Mouse (Mus musculus): ENCODE measurements at regions not wholly inside any gene's neighbourhood (a gene's known extent, or its start where the extent isn't known, plus 50 kb on each side); places are given as distances from the start of the nearest gene placed in this dataset.

GRCm38 (mm10) chr9:32847361-32847760 lies 211.3 kb downstream of the Ets1 start:
- H3K9ac ChIP-seq, result no peak overlapping the region
- H3K27me3 ChIP-seq, result no peaks in the 10 kb centered on the region
- WGBS (ENCODE audit: insufficient replicate concordance), result 64% methylated on average over 2 of the region's 2 CpGs

GRCm38 (mm10) chr9:32852282-32852681 lies 216.3 kb downstream of the Ets1 start:
- Histone ChIP-seq H3K4me3 (replicated peaks) (no peak overlapping the region), H3K27ac (replicated peaks) (no peak overlapping the region), H3K4me1 (replicated peaks) (no peaks in the 10 kb centered on the region), H3K4me2 (no peak overlapping the region), H3K9ac (no peak overlapping the region), H3K36me3 (replicated peaks) (no peaks in the 10 kb centered on the region), H3K9me3 (replicated peaks) (no peaks in the 10 kb centered on the region), H3K27me3 (no peaks in the 10 kb centered on the region)
- ATAC-seq (ENCODE audit: insufficient read depth), result no peak
- 72% methylated on average over 3 of the region's 3 CpGs for WGBS (ENCODE audit: insufficient replicate concordance)

More at GRCm38 (mm10) chr9:32847361-32847760, 211.3 kb downstream of the Ets1 start:
- Histone ChIP-seq H3K9me3 (replicated peaks) (no peaks in the 10 kb centered on the region), H3K36me3 (replicated peaks) (no peaks in the 10 kb centered on the region), H3K4me1 (replicated peaks) (no peaks in the 10 kb centered on the region), H3K27ac (replicated peaks) (no peak overlapping the region), H3K4me3 (replicated peaks) (no peak overlapping the region), H3K4me2 (no peak overlapping the region)
- ATAC-seq (ENCODE audit: insufficient read depth), result no peak

GRCm38 (mm10) chr9:32863286-32863685 lies 227.3 kb downstream of the Ets1 start:
- Histone ChIP-seq H3K4me2 (no peak overlapping the region), H3K4me3 (replicated peaks) (no peak overlapping the region), H3K27ac (replicated peaks) (no peak overlapping the region), H3K9me3 (replicated peaks) (no peaks in the 10 kb centered on the region), H3K4me1 (replicated peaks) (no peaks in the 10 kb centered on the region), H3K27me3 (no peaks in the 10 kb centered on the region), H3K36me3 (replicated peaks) (no peaks in the 10 kb centered on the region), H3K9ac (no peak overlapping the region)
- 53% methylated on average over 5 of the region's 5 CpGs for whole genome bisulfite sequencing (ENCODE audit: insufficient replicate concordance)
- ATAC-seq (ENCODE audit: insufficient read depth), result no peak

GRCm38 (mm10) chr9:32868936-32869335 lies 232.9 kb downstream of the Ets1 start:
- WGBS (ENCODE audit: insufficient replicate concordance), result 68% methylated on average over 8 of the region's 8 CpGs
- no peak overlapping the region for H3K9ac ChIP-seq
- H3K27me3 ChIP-seq, result no peaks in the 10 kb centered on the region
- no peak overlapping the region for H3K4me2 ChIP-seq
- H3K4me1 ChIP-seq (replicated peaks), result no peaks in the 10 kb centered on the region
- H3K4me3 ChIP-seq (replicated peaks), result no peak overlapping the region
- no peak for ATAC-seq (ENCODE audit: insufficient read depth)
- H3K27ac ChIP-seq (replicated peaks), result no peak overlapping the region
- no peaks in the 10 kb centered on the region for H3K36me3 ChIP-seq (replicated peaks)
- H3K9me3 ChIP-seq (replicated peaks), result no peaks in the 10 kb centered on the region

GRCm38 (mm10) chr9:32874306-32874875 lies 238.4 kb downstream of the Ets1 start:
- Histone ChIP-seq H3K27ac (replicated peaks) (no peak overlapping the region), H3K36me3 (replicated peaks) (no peaks in the 10 kb centered on the region), H3K9ac (no peak overlapping the region), H3K4me2 (no peak overlapping the region), H3K4me1 (replicated peaks) (no peaks in the 10 kb centered on the region), H3K4me3 (replicated peaks) (no peak overlapping the region), H3K27me3 (no peaks in the 10 kb centered on the region), H3K9me3 (replicated peaks) (no peaks in the 10 kb centered on the region)
- ATAC-seq (ENCODE audit: insufficient read depth), result no peak
- WGBS (ENCODE audit: insufficient replicate concordance), result 51% methylated on average over 6 of the region's 6 CpGs

GRCm38 (mm10) chr9:32882819-32883587 lies 247.0 kb downstream of the Ets1 start:
- no peaks in the 10 kb centered on the region for H3K4me1 ChIP-seq (replicated peaks)
- ATAC-seq (ENCODE audit: insufficient read depth), result no peak
- no peak overlapping the region for H3K27ac ChIP-seq (replicated peaks)
- H3K4me3 ChIP-seq (replicated peaks), result no peak overlapping the region
- no peak overlapping the region for H3K4me2 ChIP-seq
- no peaks in the 10 kb centered on the region for H3K27me3 ChIP-seq
- H3K9me3 ChIP-seq (replicated peaks), result no peaks in the 10 kb centered on the region
- H3K36me3 ChIP-seq (replicated peaks), result no peaks in the 10 kb centered on the region
- no peak overlapping the region for H3K9ac ChIP-seq
- WGBS (ENCODE audit: insufficient replicate concordance), result 48% methylated on average over 7 of the region's 7 CpGs

GRCm38 (mm10) chr9:32886008-32886650 lies 250.1 kb downstream of the Ets1 start:
- Histone ChIP-seq H3K27me3 (no peaks in the 10 kb centered on the region), H3K4me1 (replicated peaks) (no peaks in the 10 kb centered on the region), H3K27ac (replicated peaks) (no peak overlapping the region), H3K4me2 (no peak overlapping the region), H3K9ac (no peak overlapping the region), H3K36me3 (replicated peaks) (no peaks in the 10 kb centered on the region), H3K9me3 (replicated peaks) (no peaks in the 10 kb centered on the region), H3K4me3 (replicated peaks) (no peak overlapping the region)
- ATAC-seq (ENCODE audit: insufficient read depth), result no peak
- WGBS (ENCODE audit: insufficient replicate concordance), result 61% methylated on average over 6 of the region's 6 CpGs

- Histone ChIP-seq H3K36me3 (replicated peaks) (no peaks in the 10 kb centered on the region), H3K4me1 (replicated peaks) (no peaks in the 10 kb centered on the region), H3K4me3 (replicated peaks) (no peak overlapping the region), H3K9me3 (replicated peaks) (no peaks in the 10 kb centered on the region), H3K27me3 (no peaks in the 10 kb centered on the region), H3K9ac (no peak overlapping the region), H3K27ac (replicated peaks) (no peak overlapping the region), H3K4me2 (no peak overlapping the region)
- no peak for ATAC-seq (ENCODE audit: insufficient read depth)
- WGBS (ENCODE audit: insufficient replicate concordance), result 28% methylated on average over 4 of the region's 4 CpGs
Observed at GRCm38 (mm10) chr9:32899801-32900200, 263.8 kb downstream of the Ets1 start.

- Histone ChIP-seq H3K9me3 (replicated peaks) (no peaks in the 10 kb centered on the region), H3K27ac (replicated peaks) (no peak overlapping the region), H3K4me1 (replicated peaks) (no peaks in the 10 kb centered on the region), H3K36me3 (replicated peaks) (no peaks in the 10 kb centered on the region), H3K4me3 (replicated peaks) (no peak overlapping the region), H3K27me3 (no peaks in the 10 kb centered on the region), H3K9ac (no peak overlapping the region), H3K4me2 (no peak overlapping the region)
- no peak for ATAC-seq (ENCODE audit: insufficient read depth)
- WGBS (ENCODE audit: insufficient replicate concordance), result 30% methylated on average over 4 of the region's 4 CpGs
Observed at GRCm38 (mm10) chr9:32901287-32901686, 265.3 kb downstream of the Ets1 start.

- no peak overlapping the region for H3K27ac ChIP-seq (replicated peaks)
- no peaks in the 10 kb centered on the region for H3K9me3 ChIP-seq (replicated peaks)
- no peak overlapping the region for H3K9ac ChIP-seq
- no peaks in the 10 kb centered on the region for H3K36me3 ChIP-seq (replicated peaks)
- WGBS (ENCODE audit: insufficient replicate concordance), result 18% methylated on average over 8 of the region's 8 CpGs
- H3K4me3 ChIP-seq (replicated peaks), result no peak overlapping the region
- H3K27me3 ChIP-seq, result no peaks in the 10 kb centered on the region
- ATAC-seq (ENCODE audit: insufficient read depth), result peak; percentile 69
- H3K4me2 ChIP-seq, result no peak overlapping the region
- no peaks in the 10 kb centered on the region for H3K4me1 ChIP-seq (replicated peaks)
Observed at GRCm38 (mm10) chr9:32906233-32906872, 270.3 kb downstream of the Ets1 start.

GRCm38 (mm10) chr9:32910641-32911040 lies 274.6 kb downstream of the Ets1 start:
- 51% methylated on average over 7 of the region's 7 CpGs for WGBS (ENCODE audit: insufficient replicate concordance)
- H3K4me3 ChIP-seq (replicated peaks), result no peak overlapping the region
- no peak overlapping the region for H3K9ac ChIP-seq
- ATAC-seq (ENCODE audit: insufficient read depth), result no peak
- H3K36me3 ChIP-seq (replicated peaks), result no peaks in the 10 kb centered on the region
- H3K4me1 ChIP-seq (replicated peaks), result no peaks in the 10 kb centered on the region
- H3K9me3 ChIP-seq (replicated peaks), result no peaks in the 10 kb centered on the region
- no peak overlapping the region for H3K27ac ChIP-seq (replicated peaks)
- no peaks in the 10 kb centered on the region for H3K27me3 ChIP-seq
- H3K4me2 ChIP-seq, result no peak overlapping the region
